Comparison of ENCODE assay signal across 15 mouse cellular contexts in the genomic region with DNA sequence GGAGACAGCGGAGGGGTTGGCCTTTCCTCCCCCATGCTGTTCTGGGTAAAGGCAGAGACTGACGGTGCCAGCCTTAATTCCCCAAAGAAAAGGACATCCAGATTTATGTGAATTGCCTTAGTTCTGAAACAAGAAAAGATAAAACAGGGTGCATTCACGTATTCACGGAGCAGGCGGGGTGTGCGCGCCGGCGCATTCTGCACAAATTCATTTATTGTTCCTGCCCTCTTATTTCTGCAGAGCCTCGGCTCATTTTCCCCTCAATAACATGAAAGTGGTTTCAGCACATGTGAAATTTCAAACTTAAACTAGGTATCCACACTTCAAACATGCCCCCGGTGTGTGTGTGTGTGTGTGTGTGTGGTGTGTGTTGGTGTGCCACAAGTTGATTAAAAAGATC.
DNase-seq lines count a peak whose midpoint lies in the region; ATAC-seq and TF ChIP-seq lines count a peak whose summit lies in the region.
"Had no signal": no experiment of that assay in that cellular context is flagged by ENCODE, and none has a peak within 500 bp of the region (broad histone marks: within the 10 kb centered on the region; RNA-seq: fewer than 3 reads in every experiment).

No protein-coding gene starts in this region.

- no peak for TF ChIP-seq CTCF in forebrain, postnatal 0 days (IDR thresholded peaks at IDR 0.05; ENCODE audit: low read depth)

- H3K9ac ChIP-seq in forebrain, postnatal 0 days: peak overlapping the region; percentile 44; the same call in 1 of the 2 replicates
- no peak overlapping the region for H3K9ac ChIP-seq in limb, embryonic 11.5 days (ENCODE audit: low read length)
- peak overlapping the region; percentile 14; the same call in 1 of the 2 replicates for H3K9ac ChIP-seq in midbrain, embryonic 15.5 days
- no peak overlapping the region for H3K9ac ChIP-seq in liver, embryonic 12.5 days
- H3K9ac ChIP-seq: embryonic facial prominence, embryonic 13.5 days; heart, embryonic 15.5 days; lung, embryonic 15.5 days had no signal

- H3K4me1 ChIP-seq in forebrain, embryonic 10.5 days: peaks cover 16% of the 10 kb centered on the region
- no peaks in the 10 kb centered on the region for H3K4me1 ChIP-seq in forebrain, postnatal 0 days (ENCODE audit: insufficient read depth)
- H3K4me1 ChIP-seq in limb, embryonic 11.5 days (ENCODE audit: control insufficient read depth, insufficient read depth, low read length): peaks cover 6% of the 10 kb centered on the region; the same call in 1 of the 2 replicates
- peaks cover 11% of the 10 kb centered on the region for H3K4me1 ChIP-seq in midbrain, embryonic 15.5 days
- H3K4me1 ChIP-seq in liver, embryonic 12.5 days: no peaks in the 10 kb centered on the region
- H3K4me1 ChIP-seq: embryonic facial prominence, embryonic 13.5 days; heart, embryonic 15.5 days; lung, embryonic 15.5 days had no signal

- 0 out of 2 replicates have a peak, but pooled peaks cover 9% of the 10 kb centered on the region for H3K27me3 ChIP-seq in forebrain, embryonic 10.5 days (ENCODE audit: poor library complexity, severe bottlenecking)
- no peaks in the 10 kb centered on the region for H3K27me3 ChIP-seq in forebrain, postnatal 0 days (ENCODE audit: insufficient read depth, low read length)
- no peaks in the 10 kb centered on the region for H3K27me3 ChIP-seq in limb, embryonic 11.5 days (ENCODE audit: control insufficient read depth, insufficient read depth, low read length)
- no peaks in the 10 kb centered on the region for H3K27me3 ChIP-seq in midbrain, embryonic 15.5 days (replicated peaks)
- no peaks in the 10 kb centered on the region for H3K27me3 ChIP-seq in liver, embryonic 12.5 days (replicated peaks)
- H3K27me3 ChIP-seq: heart, embryonic 15.5 days; lung, embryonic 15.5 days had no signal

- no peaks in the 10 kb centered on the region for H3K36me3 ChIP-seq in forebrain, embryonic 10.5 days (replicated peaks)
- H3K36me3 ChIP-seq in forebrain, postnatal 0 days (ENCODE audit: insufficient read depth): no peaks in the 10 kb centered on the region
- H3K36me3 ChIP-seq in limb, embryonic 11.5 days (ENCODE audit: control insufficient read depth, insufficient read depth, low read length): no peaks in the 10 kb centered on the region
- H3K36me3 ChIP-seq in midbrain, embryonic 15.5 days (replicated peaks): no peaks in the 10 kb centered on the region
- H3K36me3 ChIP-seq in liver, embryonic 12.5 days: no peaks in the 10 kb centered on the region
- H3K36me3 ChIP-seq: embryonic facial prominence, embryonic 13.5 days; heart, embryonic 15.5 days; lung, embryonic 15.5 days had no signal

- 46% methylated on average over 11 of the region's 11 CpGs for WGBS in forebrain, embryonic 10.5 days
- 15% methylated on average over 11 of the region's 11 CpGs for WGBS in forebrain, postnatal 0 days
- 64% methylated on average over 11 of the region's 11 CpGs for WGBS in limb, embryonic 11.5 days
- WGBS in midbrain, embryonic 15.5 days: 18% methylated on average over 11 of the region's 11 CpGs
- WGBS in liver, embryonic 12.5 days (ENCODE audit: insufficient replicate concordance): 70% methylated on average over 11 of the region's 11 CpGs

- peaks cover 6% of the 10 kb centered on the region; the same call in 1 of the 2 replicates for H3K9me3 ChIP-seq in forebrain, embryonic 10.5 days
- H3K9me3 ChIP-seq in forebrain, postnatal 0 days (ENCODE audit: low read length): no peaks in the 10 kb centered on the region
- no peaks in the 10 kb centered on the region for H3K9me3 ChIP-seq in limb, embryonic 11.5 days (ENCODE audit: control insufficient read depth, low read length)
- H3K9me3 ChIP-seq in midbrain, embryonic 15.5 days: no peaks in the 10 kb centered on the region
- no peaks in the 10 kb centered on the region for H3K9me3 ChIP-seq in liver, embryonic 12.5 days (replicated peaks)
- H3K9me3 ChIP-seq: heart, embryonic 15.5 days; lung, embryonic 15.5 days had no signal

- H3K4me2 ChIP-seq in forebrain, postnatal 0 days (ENCODE audit: low read depth): peak overlapping the region; percentile 44
- H3K4me2 ChIP-seq in limb, embryonic 11.5 days (ENCODE audit: low read depth, severe bottlenecking): 0 out of 2 replicates have a peak overlapping the region, but pooled peaks have one; percentile 15
- H3K4me2 ChIP-seq in midbrain, embryonic 15.5 days: peak overlapping the region; percentile 46
- no peak overlapping the region for H3K4me2 ChIP-seq in liver, embryonic 12.5 days
- H3K4me2 ChIP-seq: embryonic facial prominence, embryonic 13.5 days; heart, embryonic 15.5 days; lung, embryonic 15.5 days had no signal

- peak overlapping the region; percentile 29 for H3K4me3 ChIP-seq in forebrain, embryonic 10.5 days
- H3K4me3 ChIP-seq in forebrain, postnatal 0 days (ENCODE audit: low read depth, low read length): 0 out of 2 replicates have a peak overlapping the region, but pooled peaks have one; percentile 18
- H3K4me3 ChIP-seq in limb, embryonic 11.5 days (ENCODE audit: low read depth, low read length): no peak overlapping the region
- peak overlapping the region; percentile 12; the same call in 1 of the 2 replicates for H3K4me3 ChIP-seq in midbrain, embryonic 15.5 days
- H3K4me3 ChIP-seq in liver, embryonic 12.5 days: no peak overlapping the region
- H3K4me3 ChIP-seq: embryonic facial prominence, embryonic 13.5 days; heart, embryonic 15.5 days; lung, embryonic 15.5 days had no signal

- ATAC-seq in forebrain, postnatal 0 days: peak; percentile 42; the same call in 1 of the 2 replicates
- ATAC-seq in limb, embryonic 11.5 days (ENCODE audit: insufficient number of reproducible peaks, low FRiP score, low TSS enrichment, low read depth): no peak
- ATAC-seq in midbrain, embryonic 15.5 days (replicated peaks): no peak
- ATAC-seq in liver, embryonic 12.5 days: no peak
- ATAC-seq in frontal cortex, adult (ENCODE audit: low TSS enrichment): no peak

- DNase-seq in forebrain, embryonic 10.5 days (ENCODE audit: extremely low spot score, low spot score): no peak
- peak; percentile 49 for DNase-seq in forebrain, postnatal 0 days
- no peak for DNase-seq in limb, embryonic 11.5 days (ENCODE audit: low spot score)
- DNase-seq in lung, adult 18-20 months: no peak
- DNase-seq in lung, postnatal 36 days: no peak
- DNase-seq: adrenal gland, postnatal 25 days; layer of hippocampus, adult 9-11 months; left cerebral cortex, postnatal 4 days had no signal

- H3K27ac ChIP-seq in forebrain, embryonic 10.5 days: peak overlapping the region; percentile 2; the same call in 1 of the 2 replicates
- H3K27ac ChIP-seq in forebrain, postnatal 0 days (ENCODE audit: low read depth, low read length): no peak overlapping the region
- H3K27ac ChIP-seq in limb, embryonic 11.5 days (replicated peaks; ENCODE audit: low read depth, low read length): 0 out of 2 replicates have a peak overlapping the region, but pooled peaks have one; percentile 62
- peak overlapping the region; percentile 50; the same call in 1 of the 2 replicates for H3K27ac ChIP-seq in midbrain, embryonic 15.5 days
- no peak overlapping the region for H3K27ac ChIP-seq in liver, embryonic 12.5 days
- H3K27ac ChIP-seq: embryonic facial prominence, embryonic 13.5 days; heart, embryonic 15.5 days; kidney, postnatal 0 days; lung, embryonic 15.5 days had no signal

Comparison
In these comparisons a context has a peak if more than half of its experiments do, and no peak if none do; other contexts are left out.
1. H3K27ac ChIP-seq: peak in forebrain, embryonic 10.5 days (single experiment), limb, embryonic 11.5 days (single experiment) and midbrain, embryonic 15.5 days (single experiment); none in forebrain, postnatal 0 days (single experiment) and liver, embryonic 12.5 days (single experiment).
2. H3K4me3 ChIP-seq: peak in forebrain, embryonic 10.5 days (single experiment), forebrain, postnatal 0 days (single experiment) and midbrain, embryonic 15.5 days (single experiment); none in limb, embryonic 11.5 days (single experiment) and liver, embryonic 12.5 days (single experiment).
3. H3K9ac ChIP-seq: peak in forebrain, postnatal 0 days (single experiment) and midbrain, embryonic 15.5 days (single experiment); none in limb, embryonic 11.5 days (single experiment) and liver, embryonic 12.5 days (single experiment).